Mouse (Mus musculus) embryo, embryonic 11.5 days (tissue): Measurements from ENCODE around the gene Tmprss12.
"Not testable (repeated sequence)": the region's sequence is repeated elsewhere in the genome, so short reads cannot be mapped to it uniquely, and the experiment has no call there.

ENCODE experiments used
- DNase-seq: peaks from one replicate; pipeline ENCODE4 v3.0.0-alpha.2; 2012; ENCODE audit warnings: low read depth, low spot score

Tmprss12 gene

DNA sequence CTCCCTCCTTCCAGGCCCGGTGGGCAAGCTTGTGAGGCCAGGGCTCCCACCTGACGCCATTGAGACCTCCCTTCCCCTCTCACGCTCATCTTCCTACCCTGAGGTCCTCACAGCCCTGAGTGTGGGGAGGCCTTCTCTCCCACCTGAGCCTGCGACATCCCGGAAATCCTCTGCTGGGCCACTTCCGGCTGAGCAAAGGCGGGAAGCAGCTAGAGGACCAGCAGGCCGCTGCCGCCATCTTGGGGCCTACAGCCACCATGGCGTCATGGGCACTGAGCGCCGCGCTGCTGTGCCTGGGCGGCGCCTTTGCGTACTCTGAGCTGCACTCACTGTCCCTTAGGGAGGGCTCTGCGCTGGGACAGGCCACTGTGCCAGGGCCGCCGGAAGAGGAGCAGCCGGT, at the start of gene Tmprss12:
Gene Tmprss12 (plus strand): TSS at position 212 of the 400 bp plus-strand sequence.
- DNase-seq, result no peak

DNA sequence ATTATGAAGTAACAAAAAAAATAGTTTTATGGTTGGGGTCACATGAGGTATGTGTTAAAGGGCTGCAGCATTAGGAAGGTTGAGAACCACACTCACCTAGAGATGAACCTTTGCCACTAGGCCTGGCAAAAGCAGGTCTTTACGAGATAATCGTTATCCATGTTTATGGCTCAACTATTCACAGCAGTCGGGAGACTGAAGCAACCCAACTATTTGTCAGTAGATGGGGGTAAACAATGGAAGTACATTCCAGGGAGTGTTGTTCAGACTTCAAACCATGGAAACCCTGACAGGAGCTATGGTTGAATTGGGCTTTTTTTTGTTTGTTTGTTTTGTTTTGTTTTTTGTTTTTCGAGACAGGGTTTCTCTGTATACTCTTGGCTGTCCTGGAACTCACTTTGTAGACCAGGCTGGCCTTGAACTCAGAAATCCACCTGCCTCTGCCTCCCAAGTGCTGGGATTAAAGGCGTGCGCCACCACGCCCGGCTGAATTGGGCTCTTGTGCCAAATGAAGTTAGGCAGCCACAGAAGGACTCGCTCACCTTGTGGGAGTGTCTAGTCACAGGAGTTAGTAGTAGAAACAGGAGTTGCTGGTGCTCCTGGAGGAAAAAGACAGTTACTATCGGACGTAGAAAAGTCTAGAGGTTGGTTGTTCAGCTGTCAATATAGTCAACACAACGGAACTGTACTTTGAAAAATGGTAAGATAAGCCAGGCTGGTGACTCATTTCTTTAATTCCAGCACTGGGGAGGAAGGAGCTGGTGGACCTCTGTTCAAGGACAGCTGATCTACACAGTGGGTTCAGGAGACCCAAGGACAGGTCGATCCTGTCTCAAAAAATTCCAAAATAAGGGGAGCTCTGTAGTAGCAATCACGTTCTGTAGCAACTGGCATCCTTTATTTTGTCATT, 48.8 kb upstream of the Tmprss12 start:
- DNase-seq, result no peak

DNA sequence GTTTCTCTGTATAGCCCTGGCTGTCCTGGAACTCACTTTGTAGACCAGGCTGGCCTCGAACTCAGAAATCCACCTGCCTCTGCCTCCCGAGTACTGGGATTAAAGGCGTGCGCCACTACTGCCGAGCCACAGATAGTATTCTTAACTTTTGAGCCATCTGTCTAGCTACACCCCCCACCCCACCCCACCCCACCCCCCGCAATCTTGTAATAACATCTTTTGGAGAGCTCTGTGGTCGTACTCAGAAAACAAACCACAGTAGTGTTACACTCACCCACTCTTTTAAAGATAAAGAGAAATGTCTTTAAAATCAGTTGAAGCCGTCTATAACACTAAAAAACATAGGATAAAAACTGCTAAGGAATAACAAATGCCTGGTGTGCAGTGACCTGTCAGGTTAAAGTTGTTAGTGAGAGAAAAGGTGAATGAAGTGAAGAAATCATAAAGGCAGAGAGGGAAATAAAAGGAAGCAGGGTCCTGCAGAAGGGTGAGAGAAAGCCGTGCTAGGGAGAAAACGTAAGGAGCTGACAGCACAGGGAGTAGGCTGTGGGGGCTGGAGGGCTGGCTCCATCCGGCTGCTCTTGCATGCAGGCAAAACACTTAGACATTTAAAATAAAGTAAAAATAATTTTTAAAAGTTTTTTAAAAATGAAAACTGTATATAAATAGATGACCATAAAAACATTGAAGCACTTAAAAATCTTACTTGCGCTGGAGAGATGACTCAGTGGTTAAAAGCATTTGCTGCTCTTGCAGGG, 45.2 kb upstream of the Tmprss12 start:
- no peak for DNase-seq

DNA sequence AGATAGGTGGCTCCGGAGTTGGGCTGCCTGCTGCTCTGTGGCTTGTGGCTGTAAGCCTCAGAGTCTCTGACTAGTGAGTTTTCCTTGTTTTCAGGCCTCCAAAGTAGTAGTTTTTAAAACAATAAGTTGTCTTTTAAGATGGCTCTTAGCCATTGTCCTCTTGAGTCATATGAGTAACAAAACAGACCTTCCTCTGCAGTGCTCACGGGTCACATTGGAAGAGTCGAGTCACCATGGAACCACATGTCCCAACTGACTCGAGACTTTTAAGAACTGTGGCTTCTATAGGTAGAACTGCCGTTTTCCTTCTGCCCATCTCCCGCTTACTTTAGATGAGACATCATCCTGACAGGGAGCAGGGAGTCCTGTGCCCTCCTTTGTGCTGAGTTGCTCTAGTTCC, 43.7 kb upstream of the Tmprss12 start:
- DNase-seq, result no peak

DNA sequence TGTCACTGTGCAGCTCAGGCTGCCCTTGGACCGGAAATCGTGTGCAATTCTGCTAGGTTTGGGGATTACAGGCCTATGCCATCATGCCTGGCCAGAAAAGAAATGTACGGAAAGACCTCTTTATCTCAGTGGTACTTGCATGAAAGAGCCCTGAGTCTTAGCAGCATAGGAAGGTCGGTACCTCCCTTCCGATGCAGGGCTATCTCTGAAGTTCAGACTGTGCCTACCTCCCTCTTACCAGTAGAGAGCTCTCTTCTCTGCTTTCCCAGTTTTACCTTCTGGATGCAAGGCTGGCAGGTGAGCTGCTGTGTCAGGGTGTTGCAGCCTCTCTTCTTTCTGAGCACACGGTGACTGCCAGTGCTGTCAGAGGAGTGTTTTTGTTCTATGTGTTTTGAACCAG, 38.9 kb upstream of the Tmprss12 start:
- no peak for DNase-seq

DNA sequence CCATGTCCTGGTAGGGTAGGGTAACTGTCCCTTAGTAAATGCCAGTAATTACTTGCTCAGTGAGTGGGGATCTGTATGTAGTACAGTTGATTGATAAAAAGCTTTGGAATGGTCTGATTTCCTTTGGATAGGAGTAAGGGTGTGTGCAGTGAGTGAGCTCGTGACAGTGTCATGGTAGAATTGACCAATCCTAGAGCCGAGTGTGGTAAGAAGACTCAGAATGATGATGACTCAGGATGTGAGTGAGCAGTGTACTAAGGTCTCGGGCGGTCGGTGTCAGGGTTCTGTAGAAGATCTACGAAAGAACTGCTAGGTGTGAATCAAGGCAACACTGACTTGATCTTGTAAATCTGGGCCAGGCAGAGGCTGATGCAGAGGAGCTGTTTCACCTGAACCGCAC, 34.7 kb upstream of the Tmprss12 start:
- DNase-seq, result no peak

DNA sequence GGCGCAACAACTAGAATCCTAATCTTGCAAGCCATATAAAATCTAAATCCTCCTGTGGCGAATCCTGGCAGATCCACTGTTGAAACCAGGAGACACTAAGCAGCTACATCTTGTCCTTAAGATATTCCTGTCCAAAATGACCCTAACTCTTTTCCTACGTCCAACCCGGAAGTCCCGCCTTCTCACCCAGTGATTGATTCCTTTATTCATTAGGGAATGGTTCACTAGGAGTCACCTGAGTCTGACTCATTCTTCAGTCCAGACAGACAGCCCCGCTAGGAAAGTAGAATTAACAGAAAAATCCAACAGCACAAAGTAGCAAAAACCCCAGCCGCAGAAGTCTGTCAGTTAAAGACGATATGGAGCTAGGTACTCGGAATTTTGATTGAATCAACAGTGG, 33.3 kb upstream of the Tmprss12 start:
- DNase-seq, result no peak

DNA sequence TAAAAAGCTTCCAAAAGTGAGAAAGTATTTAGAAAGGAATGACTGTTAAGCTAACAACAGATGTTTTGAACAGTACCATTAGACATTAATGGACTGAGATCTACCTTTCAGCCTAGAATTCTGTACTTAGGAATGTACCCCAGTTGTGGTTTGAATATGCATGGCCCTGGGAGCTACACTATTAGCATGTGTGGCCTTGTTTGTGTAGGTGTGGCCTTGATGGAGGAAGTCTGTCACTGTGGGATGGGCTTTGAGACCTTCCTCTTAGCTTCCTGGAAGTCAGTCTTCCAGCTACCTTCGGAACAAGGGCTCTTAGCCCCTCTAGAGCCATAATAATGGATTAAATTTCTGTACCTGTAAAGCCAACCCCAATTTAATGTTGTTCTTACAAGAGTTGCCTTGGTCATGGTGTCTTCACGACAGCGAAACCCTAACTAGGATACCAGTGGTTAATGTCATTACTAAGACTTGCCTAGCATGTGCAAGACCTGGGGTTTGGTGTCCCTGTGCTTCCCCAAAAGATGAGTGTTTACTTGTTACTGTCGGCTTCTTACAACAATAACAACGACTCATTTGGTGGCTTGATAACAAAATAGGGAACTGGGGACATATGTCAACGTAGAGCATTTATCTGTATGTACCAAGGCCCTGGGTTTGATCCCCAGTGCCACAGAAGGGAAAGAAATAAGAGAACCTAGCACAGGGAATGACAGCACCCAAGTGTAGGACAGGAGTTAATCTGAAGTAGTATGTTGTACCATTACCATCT, 31.8 kb upstream of the Tmprss12 start:
- no peak for DNase-seq

DNA sequence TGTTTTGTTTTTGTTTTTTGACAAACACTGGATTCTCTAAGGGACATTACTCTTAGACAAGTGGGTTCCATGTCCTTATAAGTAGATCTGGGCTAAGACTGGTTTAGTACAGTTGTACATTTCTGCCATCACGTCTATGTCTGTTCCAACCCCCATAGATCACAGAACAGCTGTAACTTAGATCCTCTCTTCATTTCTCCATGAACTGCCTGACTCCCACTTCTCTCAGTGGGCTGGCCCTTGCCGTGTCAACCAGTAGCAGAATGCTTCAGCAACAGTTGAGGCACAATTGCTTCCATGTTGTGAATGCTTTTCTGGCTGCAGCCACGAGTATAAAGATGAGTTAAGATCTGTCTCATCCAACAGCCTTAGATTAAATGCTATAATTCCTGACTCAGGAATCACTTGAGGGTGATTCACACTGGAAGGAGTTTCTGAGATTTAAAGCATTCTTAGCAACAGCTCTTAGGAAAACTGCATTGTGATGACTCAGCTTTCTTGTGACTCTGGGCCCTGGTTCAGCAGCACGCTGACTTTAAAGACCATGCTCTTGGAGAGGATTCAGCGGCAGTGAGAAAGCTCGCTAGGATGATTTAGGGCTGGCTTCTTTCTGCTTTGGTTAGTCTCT, 29.4 kb upstream of the Tmprss12 start:
- no peak for DNase-seq

DNA sequence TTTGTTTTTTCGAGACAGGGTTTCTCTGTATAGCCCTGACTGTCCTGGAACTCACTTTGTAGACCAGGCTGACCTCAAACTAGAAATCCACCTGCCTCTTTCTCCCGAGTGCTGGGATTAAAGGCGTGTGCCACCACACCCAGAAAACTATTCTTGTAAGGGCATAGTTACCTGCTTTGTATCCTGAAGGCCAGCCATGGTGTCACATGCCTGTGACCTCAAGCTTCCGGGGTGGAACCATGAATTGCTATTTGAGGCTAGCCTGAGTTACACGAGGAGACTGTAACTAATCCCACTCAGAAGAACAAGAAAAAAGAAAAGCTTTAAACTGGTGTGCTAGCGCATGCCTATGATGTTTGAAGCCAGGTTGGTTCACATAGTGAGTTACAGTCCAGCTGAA, 24.3 kb upstream of the Tmprss12 start:
- no peak for DNase-seq

DNA sequence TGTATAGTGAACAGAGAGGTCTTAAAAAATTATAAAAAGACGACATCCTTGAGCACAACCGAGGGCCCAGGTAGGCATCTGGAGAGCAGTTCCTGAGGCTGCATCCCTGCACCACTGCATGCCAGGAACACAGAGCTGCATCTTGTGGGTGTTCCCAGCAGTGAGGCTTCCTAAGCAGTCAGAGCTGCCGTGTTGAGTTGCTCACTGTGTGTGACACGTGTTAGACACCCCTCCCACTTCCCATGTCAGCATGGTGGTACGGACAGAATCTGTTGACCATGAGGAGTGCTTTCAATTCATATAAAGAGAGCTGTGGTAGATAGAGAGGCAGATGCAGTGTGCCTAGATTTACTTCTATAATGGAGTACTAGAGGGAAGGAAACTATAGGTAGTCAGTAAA, 23.3 kb upstream of the Tmprss12 start:
- DNase-seq, result no peak

DNA sequence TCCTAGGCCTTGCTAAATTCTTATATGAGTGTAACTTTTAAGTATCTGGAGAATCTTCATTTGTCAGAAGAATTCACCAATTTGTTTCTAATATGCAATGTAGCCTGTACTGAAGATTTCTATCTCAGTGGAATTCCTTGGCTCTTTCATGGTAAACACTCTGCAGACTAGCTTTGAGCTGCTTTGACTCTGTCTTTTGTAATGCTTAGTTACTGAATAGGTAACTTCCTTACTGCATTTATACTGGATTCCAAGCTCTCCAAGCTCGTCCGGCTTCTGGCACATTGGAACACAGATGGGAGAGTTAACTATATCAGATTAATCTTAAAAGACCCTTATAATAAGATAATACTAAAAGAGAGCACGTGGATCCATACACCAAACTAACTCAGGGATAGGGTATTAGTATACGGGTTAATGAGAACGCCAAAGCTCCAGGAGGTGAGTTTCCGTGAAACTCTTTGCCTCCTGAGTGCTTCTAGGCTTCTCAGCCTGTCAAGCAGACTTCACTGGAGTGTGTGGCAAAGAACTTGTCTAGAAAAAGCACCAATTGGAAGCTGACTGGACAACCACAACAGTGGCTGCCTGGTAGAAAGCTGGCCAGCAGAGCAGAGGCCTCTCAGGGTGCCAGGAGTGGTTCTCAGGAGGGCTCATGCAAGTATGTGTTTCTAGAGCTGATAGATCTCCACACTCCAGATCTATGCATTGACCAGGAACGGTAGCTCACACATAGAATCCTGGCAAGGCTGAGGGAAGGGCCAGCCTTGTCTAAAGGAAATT, 21.8 kb upstream of the Tmprss12 start:
- no peak for DNase-seq

DNA sequence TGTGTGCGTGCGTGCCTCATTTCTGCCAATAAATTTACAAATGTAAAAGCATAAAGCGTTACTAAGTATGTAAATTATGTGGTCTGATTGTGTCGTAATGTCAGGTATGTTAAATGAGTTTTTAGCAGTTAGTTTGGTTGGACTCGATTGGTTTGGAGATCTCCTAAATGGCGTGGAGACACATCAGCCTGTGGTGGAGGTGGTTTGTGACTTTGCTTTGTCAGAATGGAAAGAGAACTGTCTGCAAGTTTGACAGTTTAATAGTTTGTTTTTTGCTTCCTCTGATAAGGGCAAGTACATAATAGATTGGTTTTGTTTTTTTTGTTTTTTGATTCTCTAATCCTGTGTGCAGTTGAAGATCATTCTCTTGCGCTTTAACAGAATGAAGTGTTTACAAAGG, 20.3 kb upstream of the Tmprss12 start:
- DNase-seq, result not testable (repeated sequence)

DNA sequence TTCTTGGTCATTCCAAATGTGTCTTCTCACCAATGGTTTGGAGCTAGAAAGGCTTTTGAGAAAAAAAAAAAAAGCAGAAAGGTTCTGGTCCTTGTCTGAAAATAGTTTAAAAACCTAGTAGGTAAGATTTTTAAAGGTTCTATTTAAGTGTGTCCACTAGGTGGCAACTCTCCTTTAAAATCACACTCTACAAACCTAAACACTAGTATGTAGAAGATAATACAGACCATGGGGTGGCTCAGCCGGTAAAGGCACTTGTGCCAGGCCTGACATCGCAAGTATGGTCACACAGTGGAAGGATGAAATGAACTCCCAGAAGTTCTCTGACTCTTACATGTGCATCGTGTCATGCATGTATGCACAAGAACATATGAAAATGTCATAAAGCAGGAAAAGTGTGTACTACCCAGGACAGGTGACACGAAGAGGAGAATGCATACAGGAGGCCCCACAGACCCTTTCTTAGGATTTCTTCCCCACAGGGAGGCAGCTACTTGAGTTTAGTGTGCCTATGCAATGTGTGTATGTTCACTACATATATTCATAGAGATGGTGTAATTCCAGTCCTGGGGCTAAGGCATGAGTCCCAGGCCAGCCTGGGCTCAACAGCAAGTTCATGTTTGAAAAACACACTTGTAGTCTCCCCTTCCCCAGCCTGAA, 17.3 kb upstream of the Tmprss12 start:
- peak; percentile 9 for DNase-seq

DNA sequence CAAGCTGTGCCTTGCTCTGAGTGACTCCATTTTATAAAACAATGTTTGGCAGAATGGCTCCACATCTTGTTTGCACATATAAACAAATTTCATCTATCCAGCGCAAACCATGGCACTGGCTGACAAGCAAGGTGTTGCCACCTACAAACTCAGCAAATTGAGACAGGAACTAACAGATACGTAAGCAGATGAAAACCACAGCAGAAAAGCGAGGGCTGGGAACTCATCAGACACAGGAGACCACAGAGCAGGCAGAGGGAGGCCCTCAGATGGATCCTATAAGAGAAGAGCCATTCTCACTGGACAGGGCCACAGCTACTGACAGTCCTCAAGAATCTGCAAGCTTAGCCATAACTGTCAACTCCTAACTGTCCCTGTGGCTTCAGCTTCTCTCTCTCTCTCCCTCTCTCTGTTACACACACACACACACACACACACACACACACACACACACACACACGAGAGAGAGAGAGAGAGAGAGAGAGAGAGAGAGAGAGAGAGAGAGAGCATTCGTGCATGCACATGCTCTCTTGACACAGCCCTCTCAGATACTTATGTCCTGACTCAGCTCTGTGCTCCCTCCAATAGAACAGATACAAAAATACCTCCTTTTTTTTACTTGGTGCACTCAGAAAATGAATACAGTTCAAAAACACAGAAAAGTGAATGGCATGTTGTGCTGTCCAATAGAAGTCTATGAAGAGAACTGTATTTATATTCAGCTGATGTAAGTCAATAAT, 14.9 kb upstream of the Tmprss12 start:
- DNase-seq, result no peak

DNA sequence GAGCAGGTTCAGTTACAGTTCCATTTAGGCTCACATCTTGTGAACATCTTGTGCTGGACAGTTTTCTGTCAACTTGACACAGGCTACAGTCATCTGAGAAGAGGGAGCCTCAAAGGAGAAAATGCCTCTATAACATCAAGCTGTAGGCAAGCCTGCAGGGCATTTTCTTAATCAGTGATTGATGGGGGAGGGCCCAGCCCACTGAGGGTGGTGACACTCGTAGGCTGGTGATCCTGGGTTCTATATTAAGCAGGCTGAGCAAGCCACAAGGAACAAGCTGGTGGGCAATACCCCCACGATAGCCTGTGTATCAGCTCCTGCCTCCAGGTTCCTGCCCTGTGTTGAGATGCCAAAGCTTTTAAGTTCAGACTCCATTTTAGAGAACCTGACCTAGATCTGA, 11.7 kb upstream of the Tmprss12 start:
- DNase-seq, result no peak

DNA sequence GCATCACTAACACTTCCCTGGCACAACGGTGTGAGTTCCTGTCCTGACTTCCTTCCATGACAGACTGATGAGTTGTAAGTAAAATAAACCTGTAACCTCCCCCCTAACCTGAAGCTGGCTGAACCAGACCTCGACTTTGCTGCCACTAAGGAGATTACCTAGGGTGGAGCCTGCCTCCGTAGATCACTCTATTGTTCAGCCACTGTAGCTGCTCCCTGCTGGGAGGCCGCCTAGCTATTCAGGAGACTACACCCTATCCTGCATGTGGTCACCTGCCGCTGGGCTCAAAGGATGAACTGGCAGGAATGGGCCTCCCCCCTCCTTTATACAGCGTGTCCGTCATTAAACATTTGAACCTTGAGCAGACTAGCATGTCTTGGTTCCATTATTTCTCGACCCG, 10.9 kb upstream of the Tmprss12 start:
- no peak for DNase-seq

DNA sequence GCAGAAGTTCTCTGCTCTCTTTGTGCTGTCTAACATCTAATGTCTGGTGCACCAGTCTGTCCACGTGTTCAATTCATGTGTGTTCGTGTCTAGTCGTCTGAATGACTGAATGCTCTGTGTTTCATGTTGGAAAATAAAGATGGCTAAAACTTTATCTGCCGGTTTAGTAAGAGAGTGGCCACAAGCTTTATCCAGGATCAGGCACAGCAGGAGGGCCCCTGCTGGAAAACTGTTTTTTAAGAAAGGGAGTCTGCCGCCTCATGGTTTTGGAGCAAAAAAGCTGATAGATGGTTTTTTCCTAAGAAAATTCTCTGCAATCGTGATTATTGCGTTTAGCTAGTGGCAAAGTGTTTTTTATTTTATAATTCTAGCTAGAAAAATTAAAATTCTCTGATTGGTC, 10.0 kb upstream of the Tmprss12 start:
- DNase-seq, result not testable (repeated sequence)

DNA sequence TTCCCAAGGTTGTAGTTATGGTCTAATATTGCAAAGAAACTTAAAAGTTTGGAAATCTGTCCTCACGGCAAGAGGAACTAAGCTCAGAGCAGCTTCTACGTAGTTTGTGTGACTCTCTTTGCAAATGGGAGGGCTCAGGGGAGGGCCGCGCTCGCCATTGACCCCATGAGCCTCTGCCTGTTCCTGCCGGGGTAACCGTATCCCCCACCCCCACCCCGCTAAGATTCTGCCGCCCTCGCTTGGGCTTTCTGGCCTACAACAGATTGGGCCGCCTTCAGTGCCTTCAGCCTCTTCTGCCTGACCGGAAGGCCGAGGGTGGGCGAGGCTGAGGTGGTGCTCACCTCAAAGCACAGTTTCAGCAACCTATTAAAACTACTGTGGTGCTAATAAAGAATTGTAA, 9.2 kb upstream of the Tmprss12 start:
- no peak for DNase-seq
